Mouse (Mus musculus) thymus, postnatal 0 days (tissue): ENCODE results near the gene Gm26938. TPM values are rescaled to one million over a fixed set of nuclear protein-coding genes. Genes with fewer than 3 reads are reported as not detected.
A peak's percentile ranks its signal among the peaks of the same experiment; 100 is the strongest.

Experiments used
- DNase-seq: peaks from one replicate; pipeline ENCODE4 v3.0.0-alpha.2; 2015; ENCODE audit warnings: low spot score
- polyA plus RNA-seq: library from polyadenylated mRNA; unstranded; fragments of >200 nt; fragmentation: Nextera tagmentation; extraction: Ambion mirVana; gene quantifications from 2 replicates; pipeline ENCODE4 v1.2.1, GENCODE M21; 2015

The Gm26938 gene
- not detected in 2 replicates for polyA plus RNA-seq

DNA sequence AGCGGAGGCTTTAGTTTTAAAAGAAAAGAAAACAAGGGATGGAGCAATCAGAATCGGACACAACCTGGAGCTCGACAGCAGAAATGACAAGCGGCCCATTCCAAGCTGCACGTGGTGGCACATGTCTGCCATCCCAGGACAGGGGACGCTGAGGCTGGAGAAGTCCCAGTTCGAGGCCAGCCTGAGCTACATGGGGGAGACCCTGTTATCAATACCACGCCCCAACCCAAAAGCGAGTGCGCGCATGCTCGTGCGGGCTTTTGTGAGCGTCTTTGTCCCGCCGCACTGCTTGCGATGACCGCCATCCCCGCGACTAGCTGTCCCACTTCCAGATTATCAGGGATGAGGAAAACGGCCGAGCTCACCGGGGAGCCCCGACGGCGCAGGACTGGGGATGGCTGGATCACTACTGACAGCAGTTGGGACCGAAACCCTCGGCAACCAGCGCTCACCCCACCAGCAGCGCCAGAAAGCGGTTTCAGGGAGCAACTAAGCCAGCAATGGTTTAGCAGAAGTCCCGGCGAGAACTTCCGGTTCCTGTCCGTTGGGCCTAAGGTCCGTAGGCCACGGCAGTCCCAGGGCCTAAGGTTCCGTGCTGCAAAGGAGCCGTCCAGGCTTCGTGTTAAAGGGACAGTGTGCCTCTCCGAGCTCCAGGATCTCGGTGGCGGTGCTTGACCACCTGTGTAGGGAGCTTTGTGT, at the start of gene Gm26938, which contains the start of gene Psmg3:
Gm26938 (minus strand) TSS at position 51 of the 699 bp plus-strand sequence.
Psmg3 (minus strand) TSS at position 529 of the 699 bp plus-strand sequence.
- DNase-seq = peak; percentile 82

DNA sequence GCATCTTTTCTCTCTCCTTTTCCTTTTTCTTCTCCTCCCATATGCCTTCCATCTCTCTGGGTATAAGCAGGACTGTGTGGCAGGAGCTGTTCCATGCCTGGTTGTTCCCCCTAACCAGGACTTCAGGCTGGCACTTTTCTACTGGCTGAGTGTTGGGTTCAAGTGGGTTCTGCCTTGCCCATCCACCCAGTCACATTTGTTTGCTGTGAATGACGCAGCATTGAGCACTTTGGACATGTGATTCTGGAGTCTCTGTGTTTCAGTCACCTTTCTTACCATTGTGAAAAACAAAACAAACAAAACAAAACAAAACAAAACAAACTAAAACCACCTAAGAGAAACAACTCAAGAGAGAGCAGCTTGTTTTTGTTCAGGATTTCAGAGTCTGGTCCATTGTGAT, 45.3 kb upstream of the Gm26938 start:
- DNase-seq = no peak

DNA sequence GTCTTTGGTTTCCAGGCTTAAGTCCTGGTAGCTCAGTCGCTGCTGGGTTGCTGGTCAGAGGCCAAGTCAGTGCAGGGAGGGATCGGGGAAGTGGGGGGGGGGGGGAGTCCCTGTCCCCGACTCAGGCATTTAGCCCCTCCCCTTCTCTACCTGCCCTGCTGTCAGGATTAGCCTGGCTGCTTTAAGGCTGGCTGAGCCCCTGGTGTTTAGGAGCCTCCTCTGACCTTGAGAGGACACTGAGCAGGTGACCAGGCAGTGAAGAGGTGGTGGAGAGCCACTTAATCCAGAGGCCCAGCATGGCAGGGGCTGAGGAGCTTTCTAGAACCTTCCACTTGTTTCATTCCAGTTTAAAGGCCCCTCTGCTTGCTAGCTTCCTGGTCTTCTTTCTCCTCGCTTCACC, 44.7 kb upstream of the Gm26938 start:
- DNase-seq = no peak

DNA sequence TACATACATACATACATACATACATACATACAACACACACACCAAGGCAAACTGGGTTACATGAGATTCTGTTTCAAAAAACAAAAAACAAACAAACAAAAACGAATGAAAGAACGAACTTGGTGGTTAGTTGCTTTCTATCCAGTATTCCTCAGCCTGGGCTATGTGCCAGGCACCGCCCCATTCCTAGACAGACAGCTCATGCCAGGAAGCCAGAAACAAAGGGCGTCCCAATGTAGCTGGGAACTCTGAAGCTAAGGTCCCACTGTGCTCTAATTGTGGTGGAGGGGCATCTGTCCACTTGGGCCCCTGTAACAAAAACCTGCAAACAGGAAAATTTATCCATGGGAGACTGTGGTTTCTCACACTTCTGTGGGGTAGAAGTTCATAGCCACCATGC, 36.6 kb upstream of the Gm26938 start:
- DNase-seq = no peak

DNA sequence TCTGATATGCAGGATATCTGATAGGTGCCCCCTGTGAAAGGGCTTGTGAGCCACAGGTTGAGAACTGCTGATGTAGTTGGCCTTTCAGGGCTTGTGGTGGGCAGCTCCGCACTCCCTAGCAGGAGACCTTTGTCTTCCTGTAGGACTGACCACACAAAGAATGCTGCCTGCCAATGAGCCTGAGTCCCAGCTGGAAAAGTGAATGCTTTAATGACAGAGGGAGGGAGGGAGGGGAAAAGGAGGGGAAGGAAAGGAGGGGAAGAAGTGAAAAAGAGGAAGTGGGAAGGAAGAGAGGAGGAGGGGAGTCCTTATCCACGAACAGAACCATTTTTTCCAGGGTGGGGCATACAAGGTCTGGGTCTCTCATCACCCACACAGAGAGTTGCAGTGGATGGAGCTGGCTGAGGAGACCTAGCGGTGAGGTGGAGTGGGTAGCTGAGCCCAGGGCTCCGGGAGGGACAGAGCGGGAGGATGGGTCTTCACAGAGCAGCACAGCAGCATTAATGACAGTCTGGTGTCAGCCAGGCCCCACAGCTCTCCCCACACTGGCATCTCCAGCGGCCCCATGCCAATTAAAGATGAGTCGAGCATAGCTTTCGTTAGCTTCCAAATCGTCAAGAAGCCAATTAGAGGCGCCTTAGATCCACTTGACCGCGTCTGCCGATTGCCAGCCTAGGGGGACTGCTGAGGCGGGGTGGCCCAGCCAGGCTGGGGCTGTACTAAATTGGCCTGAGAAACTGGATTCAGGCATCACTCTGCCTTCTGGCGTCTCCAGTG, 34.3 kb upstream of the Gm26938 start:
- DNase-seq = no peak

DNA sequence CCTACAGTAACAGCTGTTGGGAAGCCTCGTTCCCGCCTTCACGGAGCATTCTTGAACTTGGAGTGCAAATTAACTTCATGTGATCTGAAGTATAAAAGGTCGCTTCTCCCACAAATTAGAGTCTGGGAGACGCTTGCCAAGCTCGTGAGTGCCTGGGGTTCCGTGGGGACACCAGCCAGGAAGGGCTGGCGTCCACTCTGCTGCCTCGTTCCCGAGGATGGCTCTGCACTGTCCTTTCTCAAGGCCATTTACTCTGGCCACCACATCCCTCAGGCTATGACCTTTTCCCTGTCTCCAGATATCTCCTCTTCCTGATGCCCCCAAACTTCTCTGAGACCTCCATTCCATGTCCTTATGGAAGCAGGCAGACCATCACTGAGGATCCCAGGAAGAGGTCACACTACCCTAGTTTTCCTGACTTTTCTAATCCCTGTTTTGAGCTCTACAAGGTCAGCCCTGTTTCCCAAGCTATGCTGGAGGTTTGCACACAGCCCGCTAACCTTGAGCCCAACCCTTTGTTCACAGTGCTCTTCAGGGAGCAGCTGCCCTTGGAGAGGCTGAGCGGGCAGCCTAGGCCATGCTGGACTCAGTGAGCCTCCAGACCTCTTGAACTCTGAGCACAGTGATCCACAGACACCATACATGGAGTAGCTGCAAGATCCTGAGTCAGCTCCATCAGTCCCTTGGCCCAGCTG, 23.6 kb upstream of the Gm26938 start:
- DNase-seq = no peak

DNA sequence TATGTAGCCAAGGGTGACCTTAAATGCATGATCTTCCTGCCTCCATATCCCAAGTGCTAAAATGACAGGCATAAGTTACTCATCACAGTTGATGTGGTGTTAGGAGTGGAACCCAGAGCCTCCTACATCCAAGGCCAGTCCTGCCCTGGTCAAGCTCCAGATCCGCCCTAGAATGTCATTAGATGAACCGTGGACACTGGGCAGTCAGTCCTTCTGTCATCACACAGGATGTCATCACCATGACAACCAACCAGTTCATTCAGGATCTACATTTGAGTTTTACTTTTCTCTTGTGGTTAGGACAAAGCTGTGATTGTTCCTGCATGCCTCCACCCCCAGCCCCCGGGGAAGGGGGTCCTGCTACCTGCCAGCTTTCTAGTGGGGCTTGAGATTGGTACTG, 12.9 kb upstream of the Gm26938 start:
- no peak for DNase-seq

DNA sequence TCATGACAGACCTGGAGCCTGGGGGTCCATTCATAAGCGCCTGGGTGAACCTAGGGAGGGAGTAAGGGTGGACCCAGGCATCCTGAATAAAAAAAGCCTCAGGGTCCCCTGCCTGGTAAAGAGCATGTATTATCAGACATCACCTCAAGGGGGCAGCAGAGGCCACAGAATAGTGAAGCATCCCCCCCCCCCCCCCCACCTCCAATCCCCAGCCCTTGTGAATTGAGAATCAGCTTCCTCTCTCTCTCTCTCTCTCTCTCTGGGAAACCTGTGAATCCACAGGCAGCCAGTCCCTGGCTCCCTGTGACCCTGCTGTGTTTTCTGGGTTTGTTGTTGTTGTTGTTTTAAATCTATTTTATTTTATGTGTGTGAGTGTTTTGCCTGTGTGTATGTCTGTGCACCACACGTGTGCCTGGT, 12.3 kb upstream of the Gm26938 start:
- peak; percentile 66 for DNase-seq

DNA sequence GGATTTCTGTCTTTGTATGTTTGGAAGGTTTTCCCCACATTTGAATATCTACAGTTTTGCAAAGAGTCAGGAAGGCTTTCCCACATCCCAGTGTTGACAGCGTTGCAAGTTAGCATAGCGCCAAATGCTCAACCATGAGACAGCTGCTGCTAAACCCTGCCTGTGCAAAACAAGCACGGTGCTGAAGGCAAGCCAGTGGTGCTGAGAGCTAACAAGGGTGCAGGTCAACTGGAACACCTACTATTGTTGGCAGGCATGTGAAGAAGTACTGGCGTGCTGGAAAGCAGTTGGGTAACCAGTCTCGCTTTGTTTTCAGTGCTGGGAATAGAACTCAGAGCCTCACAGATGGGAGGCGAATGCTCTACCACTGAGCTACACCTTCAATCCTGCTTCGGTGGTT, 9.5 kb upstream of the Gm26938 start:
- no peak for DNase-seq

DNA sequence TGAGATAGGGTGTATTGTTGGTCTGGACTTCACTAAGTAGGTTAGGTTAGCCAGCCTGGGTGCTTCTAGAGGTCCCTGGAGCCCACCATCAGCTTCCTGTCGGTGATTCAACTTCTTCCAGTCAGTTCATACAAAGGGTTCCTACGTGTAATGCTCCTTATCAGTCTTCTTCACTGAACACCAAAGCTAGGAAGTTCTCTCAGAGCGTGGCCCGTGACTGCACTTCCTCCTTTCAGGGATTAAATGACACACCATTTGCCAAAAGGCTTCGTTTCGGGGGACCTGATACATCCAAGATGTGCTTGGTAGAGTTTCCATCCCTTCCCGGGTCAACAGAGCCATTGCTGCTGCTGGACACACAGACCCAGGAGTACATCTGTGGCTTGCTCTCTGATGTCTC, 5.9 kb upstream of the Gm26938 start:
- DNase-seq = no peak

DNA sequence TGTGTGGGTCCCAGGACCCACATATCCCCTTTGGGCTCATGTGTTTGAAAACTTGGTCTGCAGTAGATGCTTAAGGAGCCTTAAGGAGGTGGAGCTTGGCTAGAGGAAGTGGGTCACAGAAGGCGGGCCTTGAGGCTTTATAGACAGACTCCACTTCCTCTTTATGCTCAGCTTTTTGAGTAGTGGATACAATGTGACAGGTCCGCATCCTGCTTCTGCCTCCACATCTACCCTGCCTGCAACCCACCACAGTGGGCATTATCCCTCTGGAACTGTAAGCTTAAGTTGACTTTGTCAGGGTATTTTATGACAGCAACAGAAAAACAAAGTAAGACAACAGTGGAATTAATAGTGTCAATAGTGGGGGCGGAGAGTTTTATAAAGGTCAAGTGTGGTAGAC, 4.5 kb upstream of the Gm26938 start:
- peak; percentile 70 for DNase-seq

DNA sequence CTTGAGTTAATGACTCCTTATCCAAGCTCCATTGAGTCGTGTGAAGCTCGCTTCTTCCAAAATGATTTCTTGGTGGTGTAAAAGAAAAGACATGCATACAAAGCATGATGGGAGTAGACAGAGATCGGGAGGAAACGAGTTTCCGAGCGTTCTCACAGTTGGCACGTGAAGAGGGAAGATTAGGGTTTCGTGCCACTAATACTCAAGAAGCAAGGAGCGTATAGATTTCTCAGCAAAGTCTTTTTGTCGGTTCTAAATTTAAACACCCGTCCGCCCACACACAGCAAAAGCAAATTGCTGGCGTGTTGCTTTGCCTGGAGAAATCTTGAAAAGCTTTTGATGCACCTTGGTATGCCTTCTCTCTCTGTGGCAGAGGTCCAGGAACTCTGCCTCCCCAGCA, 3.2 kb upstream of the Gm26938 start:
- DNase-seq = no peak

DNA sequence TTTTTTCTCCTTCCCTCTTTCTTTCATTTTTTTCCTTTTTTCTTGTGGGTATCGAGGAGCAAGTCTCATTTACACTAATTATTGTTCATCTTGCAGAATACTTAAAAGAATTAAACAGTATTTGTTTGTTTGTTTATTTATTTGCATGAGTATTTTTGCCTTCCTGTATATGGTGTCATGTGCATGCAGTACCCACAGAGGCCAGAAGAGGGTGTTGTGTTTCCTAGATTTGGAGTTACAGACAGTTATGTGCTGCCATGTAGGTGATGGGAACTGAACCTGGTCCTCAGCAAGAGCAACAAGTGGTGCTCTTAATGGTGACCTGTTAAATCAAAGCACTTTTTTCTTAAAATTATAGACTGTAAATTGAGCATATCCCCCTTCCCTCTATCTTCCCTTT, 1.4 kb upstream of the Gm26938 start:
- peak; percentile 18 for DNase-seq

DNA sequence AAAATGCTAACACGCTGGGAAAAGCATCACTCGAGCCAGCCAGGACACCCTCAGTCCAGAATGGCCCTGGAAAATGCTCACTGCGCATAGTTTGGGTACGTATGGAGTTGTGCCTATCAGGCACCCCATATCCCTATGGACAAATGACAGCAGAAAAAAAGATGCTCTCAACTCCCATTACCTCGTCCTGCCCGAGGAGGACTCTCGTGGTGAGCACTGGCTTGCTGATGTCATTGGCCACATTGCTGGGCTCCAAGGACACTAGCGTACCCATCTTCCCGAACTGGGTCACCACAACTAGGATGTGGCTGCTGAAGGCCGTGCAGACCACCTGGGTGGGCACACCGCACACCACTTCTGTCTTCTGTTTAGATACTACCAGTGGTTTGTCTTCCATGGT, 260 bp downstream of the Gm26938 start:
- no peak for DNase-seq

DNA sequence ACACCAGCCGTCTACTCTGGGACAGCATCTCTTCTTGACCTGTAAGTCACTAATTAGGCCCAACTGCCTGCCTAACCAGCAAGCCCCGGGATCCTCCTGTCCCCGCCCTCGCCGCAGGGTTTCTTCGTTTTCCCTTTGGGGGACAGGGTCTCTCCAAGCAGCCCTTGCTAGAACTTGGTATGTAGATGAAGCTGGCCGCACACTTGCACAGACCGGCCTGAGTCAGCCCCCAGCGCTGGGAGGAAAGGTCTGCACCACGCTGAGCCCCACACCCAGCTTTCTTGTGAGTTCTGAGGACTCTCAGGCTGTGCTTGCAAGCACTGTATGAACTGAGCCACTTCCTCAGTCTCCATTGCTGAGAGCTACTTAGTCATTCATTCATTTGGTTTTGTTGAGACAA, 1.7 kb downstream of the Gm26938 start:
- DNase-seq = no peak

DNA sequence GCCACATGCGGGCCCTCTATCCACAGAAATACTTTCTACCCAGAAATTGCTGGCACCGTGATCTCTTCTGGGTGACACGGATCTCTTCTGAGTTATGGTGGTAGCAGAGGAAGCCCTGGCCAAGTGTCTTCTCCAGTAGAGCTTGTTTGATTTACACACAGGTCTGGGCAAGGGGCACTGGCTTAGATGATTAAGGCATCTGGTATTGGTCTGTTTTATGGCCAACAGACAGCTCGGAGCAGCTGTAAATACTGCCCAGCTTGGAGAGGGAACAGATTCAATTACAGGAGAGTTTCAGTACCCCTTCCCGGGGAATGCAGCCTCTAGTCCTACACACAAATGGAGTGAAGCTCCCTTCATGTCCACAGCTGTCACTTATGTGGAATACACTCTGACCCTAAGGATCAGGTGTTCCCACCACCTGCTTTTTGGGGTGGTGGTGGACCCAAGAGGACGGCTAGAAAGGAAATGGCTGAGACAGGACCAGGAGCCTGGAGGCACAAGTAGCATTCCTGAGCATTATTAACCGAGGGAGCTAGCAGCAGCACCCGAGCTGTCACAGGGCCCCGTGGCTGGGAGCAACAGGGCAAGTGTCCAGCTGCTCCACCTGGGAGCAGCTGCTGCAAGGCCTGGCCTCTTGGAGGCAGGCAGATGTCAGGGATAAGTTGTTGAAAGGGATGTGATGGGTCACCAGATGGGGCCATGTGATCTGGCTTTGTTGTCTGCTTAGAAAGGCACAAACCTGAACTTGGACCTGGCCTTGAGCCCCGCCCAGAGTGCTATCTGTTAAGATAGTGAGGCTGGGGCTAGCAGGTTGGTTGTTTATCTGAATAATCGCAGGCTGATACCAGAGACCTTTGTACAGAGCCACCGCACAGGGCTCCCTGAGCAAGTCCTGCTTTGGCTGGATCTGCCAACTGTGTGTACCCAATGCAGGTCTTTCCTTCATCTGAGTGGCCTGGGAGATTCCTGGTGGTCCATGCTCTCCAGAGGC, 4.4 kb downstream of the Gm26938 start:
- DNase-seq = no peak

DNA sequence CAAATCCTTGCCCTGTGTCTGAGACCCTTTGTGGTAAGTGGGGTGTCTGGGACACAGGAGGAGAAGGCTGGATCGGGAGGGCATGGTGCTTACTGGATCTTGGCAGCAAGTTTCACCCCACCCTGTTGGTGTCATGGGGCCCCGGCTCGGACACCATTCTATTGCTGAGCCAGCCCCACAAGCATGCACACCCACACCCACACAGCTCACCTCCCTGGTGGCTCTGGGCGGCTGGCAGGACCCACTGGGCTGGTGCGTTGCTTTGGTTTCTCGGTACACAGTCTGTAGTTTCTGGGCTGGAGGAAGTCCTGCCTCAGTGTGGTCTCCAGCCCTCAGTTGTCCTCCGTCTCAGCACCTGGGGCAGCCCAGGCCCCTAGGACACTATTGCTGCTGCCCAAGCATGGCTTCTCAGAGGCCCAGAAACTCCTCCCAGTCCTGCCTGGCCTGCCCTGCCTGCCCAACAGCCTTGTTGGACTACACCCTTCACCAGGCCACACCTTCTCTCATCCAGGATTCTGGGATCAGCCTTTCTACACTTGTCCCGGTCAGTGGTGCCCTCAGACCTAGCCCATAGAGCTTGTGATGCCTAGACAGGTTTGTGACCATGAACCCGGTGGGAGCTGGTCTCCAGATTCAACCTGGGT, 6.5 kb downstream of the Gm26938 start, which contains the start of gene Tmem184a:
Tmem184a (minus strand) TSS at position 380 of the 644 bp plus-strand sequence.
- DNase-seq = no peak

DNA sequence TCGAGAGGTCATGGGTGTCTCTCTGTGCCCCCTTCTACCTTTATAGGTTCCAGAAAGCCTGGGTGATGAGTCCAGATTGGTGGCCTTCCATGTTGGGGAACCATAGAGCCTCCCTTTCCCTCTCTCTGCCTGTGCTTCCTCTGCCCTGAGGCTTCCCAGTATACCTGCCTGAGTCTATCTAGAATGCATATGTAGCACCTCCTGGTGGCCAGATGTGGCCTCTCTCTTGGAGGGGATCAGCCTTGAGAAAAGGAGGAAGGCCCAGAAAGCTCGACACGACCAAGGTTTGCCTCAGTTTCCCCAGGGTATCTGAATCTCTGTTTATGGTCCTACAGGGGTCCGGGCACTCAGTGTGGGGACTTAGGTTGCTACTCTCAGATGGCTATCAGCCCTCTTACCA, 7.4 kb downstream of the Gm26938 start:
- DNase-seq = peak; percentile 43

DNA sequence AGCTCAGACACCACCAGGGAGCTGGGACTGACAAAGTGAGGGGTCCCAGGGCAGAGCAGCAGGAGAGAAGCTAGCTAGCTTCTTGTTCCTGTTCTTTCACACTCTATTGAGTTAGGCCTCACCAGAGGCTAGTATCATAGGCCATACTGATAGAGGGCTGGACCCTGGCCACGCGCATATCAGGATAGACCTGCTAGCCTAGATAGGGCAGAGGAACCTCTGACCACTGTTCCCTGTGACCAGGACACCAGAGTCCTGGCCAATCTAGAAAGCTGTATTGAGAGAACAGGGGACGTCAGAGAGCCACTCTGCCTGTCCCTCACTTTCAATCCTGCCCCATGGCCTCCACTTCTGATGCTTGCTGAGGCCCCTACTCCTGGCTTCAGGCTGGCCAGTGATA, 8.2 kb downstream of the Gm26938 start:
- no peak for DNase-seq

DNA sequence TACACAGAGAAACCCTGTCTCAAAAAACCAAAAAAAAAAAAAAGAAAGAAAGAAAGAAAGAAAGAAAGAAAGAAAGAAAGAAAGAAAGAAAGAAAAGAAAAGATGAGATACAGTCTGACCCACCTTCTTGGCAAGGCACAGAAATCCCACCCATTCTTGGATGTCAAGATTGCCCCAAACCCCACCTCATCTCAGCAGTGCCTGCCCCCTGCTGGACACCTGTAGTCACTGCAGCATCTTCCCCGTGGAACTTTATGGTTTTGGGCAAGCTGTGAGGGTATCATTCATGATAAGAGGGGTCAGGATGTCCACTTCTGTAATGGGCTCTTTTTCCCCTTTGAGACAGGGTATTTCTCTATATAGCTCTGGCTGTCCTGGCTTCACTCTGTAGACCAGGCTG, 8.9 kb downstream of the Gm26938 start:
- DNase-seq = peak; percentile 54
